Mouse (Mus musculus) A20 (cell line): ENCODE measurements at regions not wholly inside any gene's neighbourhood (a gene's known extent, or its start where the extent isn't known, plus 50 kb on each side); places are given as distances from the start of the nearest gene placed in this dataset.

Experiments
- DNase-seq: peaks from one replicate; pipeline ENCODE4 v3.0.0-alpha.2; 2011; ENCODE audit warnings: low read depth, low spot score

DNA sequence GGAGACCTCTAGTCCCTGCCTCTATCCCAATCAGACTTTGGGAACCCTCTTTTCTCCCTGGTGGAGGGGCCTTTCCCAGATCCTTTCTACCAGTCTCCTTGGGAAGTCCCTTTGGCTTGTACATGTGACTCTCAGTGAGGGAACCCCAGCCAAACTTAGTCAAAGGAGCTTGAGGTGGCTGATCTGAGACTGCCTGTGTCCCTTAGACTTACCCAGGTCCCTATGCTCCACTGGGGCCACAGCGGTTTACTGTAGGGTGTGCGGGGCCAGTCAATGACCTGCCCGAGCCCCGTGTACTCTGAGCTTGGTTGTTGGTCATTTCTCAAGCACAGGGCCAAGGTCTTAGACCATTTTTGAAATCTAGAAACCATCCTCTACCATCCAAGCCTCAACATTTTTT is 50.8 kb upstream of the Podxl start:
- no peak for DNase-seq

- no peak for DNase-seq
Observed at GRCm38 (mm10) chr6:31613590-31614319, 50.0 kb upstream of the Podxl start.
